Mouse (Mus musculus) NIH3T3 (cell line): ENCODE results near the gene Gdpgp1.

Experiments
- DNase-seq: peaks from one replicate; pipeline ENCODE4 v3.0.0-alpha.2; 2012; ENCODE audit warnings: low read depth

Gdpgp1 gene

GRCm38 (mm10) chr7:80199851-80200587 is 32.6 kb upstream of the Gdpgp1 start:
- DNase-seq, result no peak

GRCm38 (mm10) chr7:80200588-80200945 is 32.1 kb upstream of the Gdpgp1 start:
- DNase-seq, result no peak

GRCm38 (mm10) chr7:80200963-80201539 is 31.6 kb upstream of the Gdpgp1 start:
- DNase-seq, result no peak

- no peak for DNase-seq
Measured at GRCm38 (mm10) chr7:80201888-80202540, 30.7 kb upstream of the Gdpgp1 start.

- no peak for DNase-seq
Measured at GRCm38 (mm10) chr7:80202961-80203360, 29.7 kb upstream of the Gdpgp1 start.

- no peak for DNase-seq
Measured at GRCm38 (mm10) chr7:80203638-80204096, 29.0 kb upstream of the Gdpgp1 start.

- DNase-seq, result no peak
Measured at GRCm38 (mm10) chr7:80204362-80204761, 28.3 kb upstream of the Gdpgp1 start.

- no peak for DNase-seq
Measured at GRCm38 (mm10) chr7:80204961-80205360, 27.7 kb upstream of the Gdpgp1 start.

- DNase-seq, result no peak
Measured at GRCm38 (mm10) chr7:80205705-80206589, 26.7 kb upstream of the Gdpgp1 start.

- peak; percentile 28 for DNase-seq
Measured at GRCm38 (mm10) chr7:80207314-80207731, 25.3 kb upstream of the Gdpgp1 start.

GRCm38 (mm10) chr7:80208026-80208642 is 24.5 kb upstream of the Gdpgp1 start:
- DNase-seq, result peak; percentile 10

- DNase-seq, result peak; percentile 38
Measured at GRCm38 (mm10) chr7:80208738-80209430, 23.8 kb upstream of the Gdpgp1 start.

GRCm38 (mm10) chr7:80209669-80210068 is 23.0 kb upstream of the Gdpgp1 start:
- DNase-seq, result no peak

GRCm38 (mm10) chr7:80210982-80211381 is 21.7 kb upstream of the Gdpgp1 start:
- no peak for DNase-seq

- no peak for DNase-seq
Measured at GRCm38 (mm10) chr7:80213604-80214003, 19.1 kb upstream of the Gdpgp1 start.

- DNase-seq, result no peak
Measured at GRCm38 (mm10) chr7:80214459-80214858, 18.2 kb upstream of the Gdpgp1 start.

- peak; percentile 86 for DNase-seq
Measured at GRCm38 (mm10) chr7:80215398-80215797, 17.3 kb upstream of the Gdpgp1 start.

- DNase-seq, result peak; percentile 37
Measured at GRCm38 (mm10) chr7:80216566-80216965, 16.1 kb upstream of the Gdpgp1 start.

- DNase-seq, result no peak
Measured at GRCm38 (mm10) chr7:80218666-80219065, 14.0 kb upstream of the Gdpgp1 start.

GRCm38 (mm10) chr7:80220237-80220797 is 12.3 kb upstream of the Gdpgp1 start:
- DNase-seq, result no peak
